Mouse (Mus musculus) ES-E14 (cell line): ENCODE data around the gene Mest. TPM values are rescaled to one million over a fixed set of nuclear protein-coding genes. Genes with fewer than 3 reads are reported as not detected.

Experiments
- DNase-seq: peaks from one replicate; pipeline ENCODE4 v3.0.0-alpha.2; 2013; ENCODE audit warnings: low read depth, low spot score
- H3K27ac ChIP-seq: 2 replicates; pipeline ENCODE4 v1.5.1; 2012; ENCODE audit warnings: low read depth, mild to moderate bottlenecking, low read length, moderate library complexity, mixed read lengths; ENCODE audit not compliant: poor library complexity, insufficient read depth, severe bottlenecking
- H3K36me3 ChIP-seq: 2 replicates; pipeline ENCODE4 v1.6.1; 2012; ENCODE audit warnings: mild to moderate bottlenecking, low read length, moderate library complexity, mixed read lengths; ENCODE audit not compliant: control insufficient read depth, poor library complexity, insufficient read depth, severe bottlenecking
- H3K4me1 ChIP-seq, 2 experiments: fragments of 150-350 bp in 1 of 2; sonication (generic) in 1 of 2; 2 replicates each; pipeline ENCODE4 v1.6.1; 2012; ENCODE audit warnings: low read length in 2 of 2, mild to moderate bottlenecking in 1 of 2, mixed read lengths in 1 of 2; ENCODE audit not compliant: control insufficient read depth in 2 of 2, insufficient read depth in 2 of 2, poor library complexity in 1 of 2
- H3K4me3 ChIP-seq, 2 experiments: fragments of 150-350 bp in 1 of 2; sonication (generic) in 1 of 2; 2 replicates each; pipeline ENCODE4 v1.5.1; 2012; ENCODE audit warnings: low read length in 2 of 2, low read depth in 1 of 2, mild to moderate bottlenecking in 1 of 2, mixed read lengths in 1 of 2; ENCODE audit not compliant: insufficient read depth in 1 of 2, poor library complexity in 1 of 2, severe bottlenecking in 1 of 2
- H3K9ac ChIP-seq: 2 replicates; pipeline ENCODE4 v1.6.1; 2012; ENCODE audit warnings: low read depth, mild to moderate bottlenecking, low read length, mixed read lengths; ENCODE audit not compliant: poor library complexity, insufficient read depth, severe bottlenecking
- H3K9me3 ChIP-seq: fragments of 150-350 bp; sonication (generic); 2 replicates; pipeline ENCODE4 v1.6.1; 2012; ENCODE audit warnings: low read depth, mild to moderate bottlenecking, low read length; ENCODE audit not compliant: control insufficient read depth, insufficient read depth
- CHD2 ChIP-seq: IDR thresholded peaks from 2 replicates; pipeline ENCODE4 v1.6.1; 2014; ENCODE audit warnings: mild to moderate bottlenecking, low read depth, low read length, inconsistent platforms
- HCFC1 ChIP-seq: IDR thresholded peaks from 2 replicates; pipeline ENCODE4 v1.6.1; 2012; ENCODE audit warnings: low read length, inconsistent platforms, borderline replicate concordance; ENCODE audit not compliant: insufficient read depth
- MAFK ChIP-seq: IDR thresholded peaks from 2 replicates; pipeline ENCODE4 v1.6.1; 2014; ENCODE audit warnings: mild to moderate bottlenecking, low read depth, low read length, inconsistent platforms; ENCODE audit not compliant: insufficient read depth
- ZC3H11A ChIP-seq: IDR thresholded peaks from 2 replicates; pipeline ENCODE4 v1.6.1; 2012; ENCODE audit warnings: low read depth, mild to moderate bottlenecking, inconsistent platforms, low read length, borderline replicate concordance
- ZNF384 ChIP-seq: IDR thresholded peaks from 2 replicates; pipeline ENCODE4 v1.6.1; 2012; ENCODE audit warnings: low read depth, low read length, inconsistent platforms
- in situ Hi-C, 2 experiments: fragments of 600-800 bp; cut with MboI; formaldehyde crosslinking; loops; one replicate each; pipeline ENCODE4 v1.15.1; 2025; ENCODE audit warnings: low sequenced_read_pairs in 2 of 2, inconsistent platforms in 1 of 2; ENCODE audit not compliant: unreplicated experiment in 2 of 2
- total RNA-seq: library from RNA; depleted of rRNA; stranded (reverse); fragments of 300-350 nt; gene quantifications from 2 replicates; pipeline ENCODE4 v1.2.3, GENCODE M21; 2012

The Mest gene
- total RNA-seq, 1 experiment = 223 TPM

- Histone ChIP-seq H3K4me1 (no peaks in the 10 kb centered on the region), H3K4me3 (peak overlapping the region; percentile 64 to 67), H3K27ac (peak overlapping the region; percentile 49; the same call in 1 of the 2 replicates), H3K36me3 (peaks cover 11% of the 10 kb centered on the region), H3K9me3 (no peaks in the 10 kb centered on the region), H3K9ac (no peak overlapping the region; the same call in 1 of the 2 replicates)
- TF ChIP-seq MAFK (peak; percentile 93), ZNF384 (no peak)
- in situ Hi-C loops = no loop called here
- DNase-seq = no peak
Observed at GRCm38 (mm10) chr6:30739177-30739747, 15.9 kb downstream of the Mest start.

- no peak overlapping the region for H3K27ac ChIP-seq
- H3K36me3 ChIP-seq = peaks cover 34% of the 10 kb centered on the region
- no peak overlapping the region for H3K9ac ChIP-seq
- no peak for DNase-seq
- in situ Hi-C loops = no loop called here
- no peak for TF ChIP-seq HCFC1
- no peak for TF ChIP-seq MAFK
- TF ChIP-seq ZC3H11A = no peak
- no peak for TF ChIP-seq ZNF384
- no peak for TF ChIP-seq CHD2
- no peaks in the 10 kb centered on the region for H3K9me3 ChIP-seq
- H3K4me1 ChIP-seq = no peaks in the 10 kb centered on the region
- H3K4me3 ChIP-seq = no peak overlapping the region
Observed at GRCm38 (mm10) chr6:30744846-30745245, 21.5 kb downstream of the Mest start.

GRCm38 (mm10) chr6:30745591-30745990 lies 22.2 kb downstream of the Mest start:
- H3K27ac ChIP-seq = no peak overlapping the region
- H3K36me3 ChIP-seq = peaks cover 37% of the 10 kb centered on the region
- H3K9ac ChIP-seq = no peak overlapping the region
- H3K4me1 ChIP-seq = no peaks in the 10 kb centered on the region
- H3K9me3 ChIP-seq = no peaks in the 10 kb centered on the region
- no peak for DNase-seq
- in situ Hi-C loops = no loop called here
- TF ChIP-seq CHD2 = no peak
- TF ChIP-seq ZNF384 = no peak
- no peak for TF ChIP-seq MAFK
- TF ChIP-seq HCFC1 = no peak
- TF ChIP-seq ZC3H11A = no peak
- H3K4me3 ChIP-seq = no peak overlapping the region

GRCm38 (mm10) chr6:30747631-30748357 lies 24.4 kb downstream of the Mest start:
- Histone ChIP-seq H3K4me3 (no peak overlapping the region), H3K9me3 (no peaks in the 10 kb centered on the region), H3K27ac (no peak overlapping the region), H3K9ac (no peak overlapping the region), H3K4me1 (no peaks in the 10 kb centered on the region), H3K36me3 (peaks cover 30% of the 10 kb centered on the region)
- TF ChIP-seq HCFC1 (no peak), ZC3H11A (no peak), ZNF384 (no peak), MAFK (no peak), CHD2 (no peak)
- no peak for DNase-seq
- in situ Hi-C loops = no loop called here
